Mouse (Mus musculus) neural tube, embryonic 15.5 days (tissue): Measurements from ENCODE around the gene Creb5. TPM values are rescaled to one million over a fixed set of nuclear protein-coding genes. Genes with fewer than 3 reads are reported as not detected.

Source experiments
- ATAC-seq: fragments of 200-750 bp; cut with Nextera tagmentation; 2 replicates; pipeline ENCODE4 v1.8.0; 2017; ENCODE audit warnings: mild to moderate bottlenecking, moderate TSS enrichment, moderate library complexity; ENCODE audit not compliant: low FRiP score
- H3K27ac ChIP-seq: fragments of 300-500 bp; sonication (generic); replicated peaks from 2 replicates; pipeline ENCODE4 v1.5.1; 2015; ENCODE audit warnings: mild to moderate bottlenecking, inconsistent platforms
- H3K27me3 ChIP-seq: fragments of 300-500 bp; sonication (generic); replicated peaks from 2 replicates; pipeline ENCODE4 v1.6.1; 2015; ENCODE audit warnings: inconsistent platforms
- H3K36me3 ChIP-seq: fragments of 300-500 bp; sonication (generic); 2 replicates; pipeline ENCODE4 v1.6.1; 2015; ENCODE audit warnings: inconsistent platforms
- H3K4me1 ChIP-seq: fragments of 300-500 bp; sonication (generic); 2 replicates; pipeline ENCODE4 v1.6.1; 2015; ENCODE audit warnings: inconsistent platforms
- H3K4me2 ChIP-seq: fragments of 300-500 bp; sonication (generic); 2 replicates; pipeline ENCODE4 v1.6.1; 2015; ENCODE audit warnings: inconsistent platforms, mild to moderate bottlenecking, moderate library complexity
- H3K4me3 ChIP-seq: fragments of 300-500 bp; sonication (generic); replicated peaks from 2 replicates; pipeline ENCODE4 v1.5.1; 2015; ENCODE audit warnings: mild to moderate bottlenecking, inconsistent platforms
- H3K9ac ChIP-seq: fragments of 300-500 bp; sonication (generic); replicated peaks from 2 replicates; pipeline ENCODE4 v1.6.1; 2015; ENCODE audit warnings: mild to moderate bottlenecking, inconsistent platforms
- H3K9me3 ChIP-seq: fragments of 300-500 bp; sonication (generic); replicated peaks from 2 replicates; pipeline ENCODE4 v1.6.1; 2016; ENCODE audit warnings: inconsistent platforms
- WGBS: fragments of 180-500 bp; shearing (Covaris S2); methylation state at CpG from one replicate; pipeline ENCODE4 v1.1.7; 2015; ENCODE audit warnings: mixed read lengths; 5-methylcytosine and 5-hydroxymethylcytosine counted together
- polyA plus RNA-seq: library from polyadenylated mRNA; unstranded; fragments of >200 nt; fragmentation: Nextera tagmentation; extraction: Ambion mirVana; gene quantifications from 2 replicates; pipeline ENCODE4 v1.2.1, GENCODE M21; 2015

The Creb5 gene
- polyA plus RNA-seq, 1 experiment from 2014 or later = 5.7 TPM

- Histone ChIP-seq H3K27me3 (peaks cover 6% of the 10 kb centered on the region), H3K9me3 (no peaks in the 10 kb centered on the region), H3K4me2 (peak overlapping the region; percentile 42), H3K4me3 (no peak overlapping the region), H3K36me3 (no peaks in the 10 kb centered on the region), H3K27ac (peak overlapping the region; percentile 11; the same call in 1 of the 2 replicates), H3K4me1 (peaks cover 28% of the 10 kb centered on the region), H3K9ac (no peak overlapping the region)
- WGBS = 17% methylated on average over 19 of the region's 19 CpGs
- peak; percentile 50; the same call in 1 of the 2 replicates for ATAC-seq
Measured at GRCm38 (mm10) chr6:53583234-53583875, 296.3 kb downstream of the Creb5 start.

- no peaks in the 10 kb centered on the region for H3K36me3 ChIP-seq
- H3K27me3 ChIP-seq = peaks cover 6% of the 10 kb centered on the region
- ATAC-seq = no peak
Measured at GRCm38 (mm10) chr6:53584718-53585405, 297.8 kb downstream of the Creb5 start.

GRCm38 (mm10) chr6:53589746-53590145 is 302.7 kb downstream of the Creb5 start:
- no peaks in the 10 kb centered on the region for H3K9me3 ChIP-seq
- no peak overlapping the region for H3K4me2 ChIP-seq
- no peak for ATAC-seq
- 83% methylated on average over 6 of the region's 6 CpGs for WGBS
- no peak overlapping the region for H3K9ac ChIP-seq
- no peaks in the 10 kb centered on the region for H3K36me3 ChIP-seq
- H3K4me3 ChIP-seq = no peak overlapping the region
- H3K4me1 ChIP-seq = peaks cover 19% of the 10 kb centered on the region
- peaks cover 2% of the 10 kb centered on the region; the same call in 1 of the 2 replicates for H3K27me3 ChIP-seq
- H3K27ac ChIP-seq = no peak overlapping the region

More at GRCm38 (mm10) chr6:53584718-53585405, 297.8 kb downstream of the Creb5 start:
- 58% methylated on average over 10 of the region's 10 CpGs for WGBS
- Histone ChIP-seq H3K4me3 (no peak overlapping the region), H3K27ac (no peak overlapping the region), H3K9ac (no peak overlapping the region), H3K4me2 (no peak overlapping the region), H3K4me1 (peaks cover 26% of the 10 kb centered on the region), H3K9me3 (no peaks in the 10 kb centered on the region)

DNA sequence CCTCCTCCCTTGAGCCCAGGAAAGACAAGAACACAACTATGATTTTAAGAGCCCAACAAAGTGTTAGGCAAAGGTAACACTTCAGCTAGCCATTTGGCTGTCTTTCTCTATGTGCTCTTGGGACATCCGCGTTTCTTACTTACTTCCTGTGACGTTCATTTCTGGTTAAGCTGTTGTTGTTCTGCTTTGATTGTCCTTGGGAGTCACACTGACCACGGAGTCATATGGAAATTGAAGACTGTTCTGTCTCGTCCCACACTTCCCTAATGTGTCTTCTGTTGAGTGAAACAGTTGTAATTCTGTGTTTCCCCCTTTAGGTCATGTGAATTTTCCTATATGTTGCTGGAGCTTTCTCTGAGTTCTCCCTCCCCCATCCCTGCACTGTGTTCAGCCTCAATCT is 305.2 kb downstream of the Creb5 start:
- H3K27me3 ChIP-seq = no peaks in the 10 kb centered on the region
- no peak overlapping the region for H3K27ac ChIP-seq
- no peaks in the 10 kb centered on the region for H3K9me3 ChIP-seq
- WGBS = 91% methylated on average over 5 of the region's 5 CpGs
- no peak overlapping the region for H3K4me3 ChIP-seq
- no peak for ATAC-seq
- H3K9ac ChIP-seq = no peak overlapping the region
- no peak overlapping the region for H3K4me2 ChIP-seq
- H3K4me1 ChIP-seq = peaks cover 16% of the 10 kb centered on the region
- no peaks in the 10 kb centered on the region for H3K36me3 ChIP-seq

DNA sequence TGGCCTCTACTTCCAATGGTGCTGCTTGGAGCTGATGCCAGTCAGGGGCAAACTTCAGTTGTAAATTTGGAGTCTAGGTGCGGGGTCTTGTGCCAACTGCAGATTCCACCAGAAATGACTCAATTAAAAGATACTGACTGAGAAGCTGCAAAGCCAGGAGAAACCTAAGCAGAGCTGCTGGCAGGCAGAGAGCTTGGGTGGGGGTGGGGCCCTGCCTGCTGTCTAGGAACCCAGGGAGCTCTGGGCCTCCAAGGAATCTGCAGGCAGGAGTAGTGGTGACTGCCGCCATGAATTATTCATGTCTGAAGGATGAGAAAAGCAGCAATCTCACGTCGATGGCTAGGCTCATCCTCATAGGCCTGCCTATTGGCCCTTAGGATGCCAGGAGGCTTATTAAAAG is 306.5 kb downstream of the Creb5 start:
- peak; percentile 31; the same call in 1 of the 2 replicates for ATAC-seq
- H3K4me2 ChIP-seq = no peak overlapping the region
- H3K9me3 ChIP-seq = no peaks in the 10 kb centered on the region
- peaks cover 16% of the 10 kb centered on the region for H3K4me1 ChIP-seq
- WGBS = 16% methylated on average over 4 of the region's 4 CpGs
- H3K4me3 ChIP-seq = no peak overlapping the region
- H3K27ac ChIP-seq = no peak overlapping the region
- no peak overlapping the region for H3K9ac ChIP-seq
- H3K27me3 ChIP-seq = no peaks in the 10 kb centered on the region
- no peaks in the 10 kb centered on the region for H3K36me3 ChIP-seq

- Histone ChIP-seq H3K27me3 (no peaks in the 10 kb centered on the region), H3K9ac (no peak overlapping the region), H3K27ac (no peak overlapping the region), H3K4me3 (no peak overlapping the region), H3K4me1 (peaks cover 16% of the 10 kb centered on the region), H3K4me2 (no peak overlapping the region), H3K36me3 (no peaks in the 10 kb centered on the region), H3K9me3 (no peaks in the 10 kb centered on the region)
- no peak for ATAC-seq
- WGBS = 16% methylated on average over 4 of the region's 4 CpGs
Measured at GRCm38 (mm10) chr6:53594316-53594715, 307.2 kb downstream of the Creb5 start.

GRCm38 (mm10) chr6:53596402-53596801 is 309.3 kb downstream of the Creb5 start:
- Histone ChIP-seq H3K4me3 (no peak overlapping the region), H3K9me3 (no peaks in the 10 kb centered on the region), H3K4me2 (no peak overlapping the region), H3K9ac (no peak overlapping the region), H3K36me3 (no peaks in the 10 kb centered on the region), H3K4me1 (peaks cover 18% of the 10 kb centered on the region), H3K27ac (no peak overlapping the region), H3K27me3 (no peaks in the 10 kb centered on the region)
- ATAC-seq = no peak
- 88% methylated on average over 2 of the region's 2 CpGs for WGBS

GRCm38 (mm10) chr6:53603041-53603440 is 316.0 kb downstream of the Creb5 start:
- no peaks in the 10 kb centered on the region for H3K27me3 ChIP-seq
- H3K9me3 ChIP-seq = no peaks in the 10 kb centered on the region
- H3K4me1 ChIP-seq = peaks cover 2% of the 10 kb centered on the region; the same call in 1 of the 2 replicates
- H3K4me3 ChIP-seq = no peak overlapping the region
- no peak for ATAC-seq
- H3K27ac ChIP-seq = no peak overlapping the region
- H3K4me2 ChIP-seq = no peak overlapping the region
- 88% methylated on average over 3 of the region's 3 CpGs for WGBS
- no peak overlapping the region for H3K9ac ChIP-seq
- no peaks in the 10 kb centered on the region for H3K36me3 ChIP-seq

GRCm38 (mm10) chr6:53603695-53604094 is 316.6 kb downstream of the Creb5 start:
- no peak overlapping the region for H3K27ac ChIP-seq
- no peaks in the 10 kb centered on the region for H3K36me3 ChIP-seq
- WGBS = 88% methylated on average over 5 of the region's 5 CpGs
- H3K4me3 ChIP-seq = no peak overlapping the region
- H3K9me3 ChIP-seq = no peaks in the 10 kb centered on the region
- ATAC-seq = no peak
- H3K4me1 ChIP-seq = peaks cover 2% of the 10 kb centered on the region; the same call in 1 of the 2 replicates
- H3K27me3 ChIP-seq = no peaks in the 10 kb centered on the region
- no peak overlapping the region for H3K9ac ChIP-seq
- H3K4me2 ChIP-seq = no peak overlapping the region

DNA sequence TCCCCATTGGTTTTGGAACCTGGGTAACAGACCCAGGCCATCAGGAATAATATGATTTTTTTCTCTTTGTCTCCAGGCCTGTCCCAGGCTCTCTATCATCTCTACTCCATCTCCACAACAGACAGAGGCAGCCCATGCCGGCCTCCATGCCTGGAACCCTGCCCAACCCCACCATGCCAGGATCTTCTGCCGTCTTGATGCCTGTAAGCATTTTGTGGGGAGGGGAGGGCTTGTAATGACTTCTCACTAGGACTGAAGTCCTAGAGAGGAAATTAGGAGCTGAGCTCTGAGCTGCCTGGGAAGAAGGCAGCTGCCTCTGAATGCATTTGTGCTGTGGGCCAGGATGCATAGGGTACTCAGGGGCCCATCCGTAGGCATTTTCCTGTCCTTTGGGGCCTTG is 317.3 kb downstream of the Creb5 start:
- Histone ChIP-seq H3K36me3 (no peaks in the 10 kb centered on the region), H3K9me3 (no peaks in the 10 kb centered on the region), H3K4me3 (no peak overlapping the region), H3K27me3 (no peaks in the 10 kb centered on the region), H3K4me1 (peaks cover 2% of the 10 kb centered on the region; the same call in 1 of the 2 replicates), H3K27ac (no peak overlapping the region), H3K9ac (no peak overlapping the region), H3K4me2 (no peak overlapping the region)
- WGBS = 68% methylated on average over 3 of the region's 3 CpGs
- ATAC-seq = no peak

- Histone ChIP-seq H3K9ac (no peak overlapping the region), H3K4me3 (no peak overlapping the region), H3K4me2 (no peak overlapping the region), H3K27ac (no peak overlapping the region), H3K36me3 (no peaks in the 10 kb centered on the region), H3K27me3 (no peaks in the 10 kb centered on the region), H3K9me3 (no peaks in the 10 kb centered on the region), H3K4me1 (no peaks in the 10 kb centered on the region)
- 75% methylated on average over 2 of the region's 2 CpGs for WGBS
- no peak for ATAC-seq
Measured at GRCm38 (mm10) chr6:53605184-53605583, 318.1 kb downstream of the Creb5 start.

GRCm38 (mm10) chr6:53611451-53611945 is 324.4 kb downstream of the Creb5 start:
- H3K9ac ChIP-seq = no peak overlapping the region
- no peak overlapping the region for H3K27ac ChIP-seq
- 87% methylated on average over 5 of the region's 5 CpGs for WGBS
- H3K4me1 ChIP-seq = peaks cover 9% of the 10 kb centered on the region
- no peaks in the 10 kb centered on the region for H3K9me3 ChIP-seq
- H3K4me2 ChIP-seq = no peak overlapping the region
- H3K27me3 ChIP-seq = no peaks in the 10 kb centered on the region
- no peaks in the 10 kb centered on the region for H3K36me3 ChIP-seq
- no peak for ATAC-seq
- H3K4me3 ChIP-seq = no peak overlapping the region
